Mouse (Mus musculus) myocyte (in vitro differentiated cells): ENCODE measurements around the gene Hhat.

Source experiments
- MAX ChIP-seq: IDR thresholded peaks from one replicate; pipeline ENCODE4 v1.6.1; 2011; ENCODE audit warnings: low read depth, mild to moderate bottlenecking, control low read depth
- MYOD1 ChIP-seq, 3 experiments: IDR thresholded peaks; one replicate each; pipeline ENCODE4 v1.6.1; 2011; ENCODE audit warnings: control low read depth in 2 of 3, low read depth in 2 of 3, mild to moderate bottlenecking in 2 of 3, moderate library complexity in 1 of 3; ENCODE audit not compliant: insufficient read length in 2 of 3, control insufficient read depth in 1 of 3
- POLR2A ChIP-seq: IDR thresholded peaks from one replicate; pipeline ENCODE4 v1.6.1; 2011; ENCODE audit warnings: low read depth, mild to moderate bottlenecking, control low read depth, moderate library complexity; ENCODE audit not compliant: insufficient read length
- POLR2AphosphoS2 ChIP-seq: IDR thresholded peaks from one replicate; pipeline ENCODE4 v1.6.1; 2011; ENCODE audit warnings: low read depth, control low read depth; ENCODE audit not compliant: insufficient read length
- REST ChIP-seq: IDR thresholded peaks from one replicate; pipeline ENCODE4 v1.6.1; 2011; ENCODE audit warnings: mild to moderate bottlenecking, control low read depth, moderate library complexity; ENCODE audit not compliant: insufficient read depth, insufficient read length
- TCF12 ChIP-seq: IDR thresholded peaks from one replicate; pipeline ENCODE4 v1.6.1; 2011; ENCODE audit warnings: mild to moderate bottlenecking, control low read depth; ENCODE audit not compliant: poor library complexity, insufficient read depth, severe bottlenecking
- TCF3 ChIP-seq: IDR thresholded peaks from one replicate; pipeline ENCODE4 v1.6.1; 2011; ENCODE audit warnings: low read depth, control low read depth; ENCODE audit not compliant: insufficient read length
- USF1 ChIP-seq: IDR thresholded peaks from one replicate; pipeline ENCODE4 v1.6.1; 2011; ENCODE audit warnings: low read depth, mild to moderate bottlenecking, control low read depth, moderate library complexity

- no peak for TF ChIP-seq POLR2A
- no peak for TF ChIP-seq REST
- no peak for TF ChIP-seq USF1
- no peak for TF ChIP-seq TCF12
- no peak for TF ChIP-seq POLR2AphosphoS2
- no peak for TF ChIP-seq MYOD1 (IDR thresholded peaks at IDR 0.05; ENCODE audit: control insufficient read depth in 1 of 3, insufficient read length in 2 of 3, low read depth in 2 of 3)
- TF ChIP-seq TCF3: no peak
- TF ChIP-seq MAX: no peak
Observed at GRCm38 (mm10) chr1:192448512-192448911, 322.5 kb downstream of the Hhat start.
